Mouse (Mus musculus) liver, embryonic 14.5 days (tissue): ENCODE results near the gene Arsb. TPM values are rescaled to one million over a fixed set of nuclear protein-coding genes. Genes with fewer than 3 reads are reported as not detected.

Experiments
- ATAC-seq: fragments of 200-750 bp; cut with Nextera tagmentation; 2 replicates; pipeline ENCODE4 v1.8.0; 2017; ENCODE audit warnings: moderate number of reproducible peaks, mild to moderate bottlenecking, moderate library complexity; ENCODE audit not compliant: insufficient read depth
- DNase-seq, 3 experiments: peaks; one replicate each; pipeline ENCODE4 v3.0.0-alpha.2; 2012 to 2013; ENCODE audit warnings: low read depth in 3 of 3, low spot score in 3 of 3
- H3K27ac ChIP-seq: fragments of 300-500 bp; sonication (generic); 2 replicates; pipeline ENCODE4 v1.5.1; 2014; ENCODE audit warnings: moderate library complexity, mild to moderate bottlenecking, control low read depth, inconsistent platforms
- H3K27me3 ChIP-seq: fragments of 300-500 bp; sonication (generic); 2 replicates; pipeline ENCODE4 v1.6.1; 2014; ENCODE audit warnings: mild to moderate bottlenecking, low read length, moderate library complexity; ENCODE audit not compliant: control insufficient read depth, insufficient read depth
- H3K36me3 ChIP-seq: fragments of 300-500 bp; sonication (generic); replicated peaks from 2 replicates; pipeline ENCODE4 v1.6.1; 2014; ENCODE audit warnings: low read depth; ENCODE audit not compliant: control insufficient read depth, insufficient read depth
- H3K4me1 ChIP-seq, 2 experiments: fragments of 200-500 bp in 1 of 2; fragments of 300-500 bp in 1 of 2; sonication (generic) in 1 of 2; replicated peaks; 2 replicates each; pipeline ENCODE4 v1.6.1; 2012 to 2014; ENCODE audit warnings: antibody characterized with exemption in 1 of 2, inconsistent platforms in 1 of 2, low read length in 1 of 2; ENCODE audit not compliant: control insufficient read depth in 2 of 2, insufficient read depth in 2 of 2
- H3K4me2 ChIP-seq: fragments of 300-500 bp; sonication (generic); 2 replicates; pipeline ENCODE4 v1.6.1; 2014; ENCODE audit warnings: low read depth, mild to moderate bottlenecking, control low read depth, moderate library complexity
- H3K4me3 ChIP-seq, 2 experiments: fragments of 200-500 bp in 1 of 2; fragments of 300-500 bp in 1 of 2; sonication (generic) in 1 of 2; 2 replicates each; pipeline ENCODE4 v1.5.1; 2012 to 2014; ENCODE audit warnings: low read depth in 2 of 2, low read length in 2 of 2, mild to moderate bottlenecking in 2 of 2, control low read depth in 1 of 2, inconsistent platforms in 1 of 2, moderate library complexity in 1 of 2; ENCODE audit not compliant: insufficient read depth in 1 of 2
- H3K9ac ChIP-seq: fragments of 300-500 bp; sonication (generic); replicated peaks from 2 replicates; pipeline ENCODE4 v1.6.1; 2014; ENCODE audit warnings: mild to moderate bottlenecking, control low read depth, moderate library complexity
- H3K9me3 ChIP-seq: fragments of 300-500 bp; sonication (generic); 2 replicates; pipeline ENCODE4 v1.6.1; 2016; ENCODE audit warnings: low read length, mixed read lengths; ENCODE audit not compliant: control insufficient read depth
- CTCF ChIP-seq: IDR thresholded peaks from 2 replicates; pipeline ENCODE4 v1.5.1; 2016; ENCODE audit warnings: antibody characterized with exemption, low read depth, control low read depth
- EP300 ChIP-seq: IDR thresholded peaks from 2 replicates; pipeline ENCODE4 v1.6.1; 2016; ENCODE audit warnings: antibody characterized with exemption, low read depth
- WGBS: fragments of 180-500 bp; shearing (Covaris S2); extraction: QIAGEN DNeasy Blood & Tissue Kit; methylation state at CpG from one replicate; pipeline ENCODE4 v1.1.7; 2014; ENCODE audit not compliant: insufficient replicate concordance; 5-methylcytosine and 5-hydroxymethylcytosine counted together
- polyA plus RNA-seq, 2 experiments: library from polyadenylated mRNA; depleted of rRNA in 1 of 2; stranded (reverse) in 1 of 2; unstranded in 1 of 2; fragments of >200 nt; fragmentation: Nextera tagmentation in 1 of 2; extraction: Ambion mirVana in 1 of 2; gene quantifications; 2 replicates each; pipeline versions ENCODE4 v1.2.1 to v1.2.3; 2012 to 2014

The Arsb gene
- polyA plus RNA-seq, 2 experiments: 2.8 to 4.0 TPM

- H3K9ac ChIP-seq: no peak overlapping the region
- no peaks in the 10 kb centered on the region; a peak in 1 of 4 replicates for H3K4me1 ChIP-seq
- no peaks in the 10 kb centered on the region for H3K9me3 ChIP-seq
- no peak overlapping the region for H3K4me3 ChIP-seq
- DNase-seq (no peak), ATAC-seq (no peak)
- H3K27me3 ChIP-seq: no peaks in the 10 kb centered on the region
- no peaks in the 10 kb centered on the region for H3K36me3 ChIP-seq
- H3K27ac ChIP-seq: no peak overlapping the region
- TF ChIP-seq EP300 (no peak), CTCF (no peak)
- WGBS: 71% methylated on average over 6 of the region's 6 CpGs
- H3K4me2 ChIP-seq: no peak overlapping the region
These were observed 42.7 kb downstream of the Arsb start for GRCm38 (mm10) chr13:93814081-93814480.

GRCm38 (mm10) chr13:93814676-93815075 lies 43.2 kb downstream of the Arsb start:
- Histone ChIP-seq H3K27ac (no peak overlapping the region), H3K4me1 (no peaks in the 10 kb centered on the region; a peak in 1 of 4 replicates), H3K9ac (no peak overlapping the region), H3K9me3 (no peaks in the 10 kb centered on the region), H3K36me3 (no peaks in the 10 kb centered on the region), H3K4me2 (no peak overlapping the region), H3K4me3 (no peak overlapping the region), H3K27me3 (no peaks in the 10 kb centered on the region)
- TF ChIP-seq EP300 (no peak), CTCF (no peak)
- WGBS: 65% methylated on average over 12 of the region's 12 CpGs
- ATAC-seq (no peak), DNase-seq (no peak)

- DNase-seq (no peak), ATAC-seq (no peak)
- Histone ChIP-seq H3K4me3 (no peak overlapping the region), H3K27ac (no peak overlapping the region), H3K27me3 (no peaks in the 10 kb centered on the region), H3K36me3 (no peaks in the 10 kb centered on the region), H3K9me3 (no peaks in the 10 kb centered on the region), H3K4me2 (no peak overlapping the region), H3K4me1 (no peaks in the 10 kb centered on the region; a peak in 1 of 4 replicates), H3K9ac (no peak overlapping the region)
- TF ChIP-seq CTCF (no peak), EP300 (no peak)
- WGBS: 71% methylated on average over 11 of the region's 11 CpGs
These were observed 43.7 kb downstream of the Arsb start for GRCm38 (mm10) chr13:93815128-93815527.

GRCm38 (mm10) chr13:93816127-93816526 lies 44.7 kb downstream of the Arsb start:
- H3K9ac ChIP-seq: no peak overlapping the region
- H3K9me3 ChIP-seq: no peaks in the 10 kb centered on the region
- no peaks in the 10 kb centered on the region for H3K27me3 ChIP-seq
- 49% methylated on average over 2 of the region's 2 CpGs for WGBS
- H3K4me1 ChIP-seq: no peaks in the 10 kb centered on the region; a peak in 1 of 4 replicates
- H3K4me2 ChIP-seq: no peak overlapping the region
- TF ChIP-seq EP300 (no peak), CTCF (no peak)
- H3K36me3 ChIP-seq: no peaks in the 10 kb centered on the region
- H3K27ac ChIP-seq: no peak overlapping the region
- DNase-seq: no peak
- no peak for ATAC-seq
- H3K4me3 ChIP-seq: no peak overlapping the region

GRCm38 (mm10) chr13:93816688-93817331 lies 45.4 kb downstream of the Arsb start:
- no peak for TF ChIP-seq EP300
- no peak for TF ChIP-seq CTCF
- Histone ChIP-seq H3K9me3 (no peaks in the 10 kb centered on the region), H3K27me3 (no peaks in the 10 kb centered on the region), H3K4me1 (no peaks in the 10 kb centered on the region; a peak in 1 of 4 replicates), H3K27ac (no peak overlapping the region), H3K9ac (no peak overlapping the region), H3K36me3 (no peaks in the 10 kb centered on the region), H3K4me2 (no peak overlapping the region), H3K4me3 (no peak overlapping the region)
- DNase-seq (no peak), ATAC-seq (no peak)
- WGBS: 63% methylated on average over 9 of the region's 9 CpGs
